Mouse (Mus musculus) left cerebral cortex, postnatal 4 days (tissue): ENCODE results near the gene Polh. TPM values are rescaled to one million over a fixed set of nuclear protein-coding genes. Genes with fewer than 3 reads are reported as not detected.

Experiments
- DNase-seq: peaks from one replicate; pipeline ENCODE4 v3.0.0-alpha.2; 2022
- intact Hi-C: fragments of 180-260 bp; cut with DNase I; formaldehyde crosslinking; loops from one replicate; pipeline ENCODE4 v1.15.1; 2025
- total RNA-seq, 2 experiments: library from RNA; stranded (reverse); gene quantifications; 2 replicates each; pipeline ENCODE4 v1.2.3; 2021

The Polh gene
- total RNA-seq, 2 experiments from 2014 or later, result 9.7 to 10.7 TPM

DNA sequence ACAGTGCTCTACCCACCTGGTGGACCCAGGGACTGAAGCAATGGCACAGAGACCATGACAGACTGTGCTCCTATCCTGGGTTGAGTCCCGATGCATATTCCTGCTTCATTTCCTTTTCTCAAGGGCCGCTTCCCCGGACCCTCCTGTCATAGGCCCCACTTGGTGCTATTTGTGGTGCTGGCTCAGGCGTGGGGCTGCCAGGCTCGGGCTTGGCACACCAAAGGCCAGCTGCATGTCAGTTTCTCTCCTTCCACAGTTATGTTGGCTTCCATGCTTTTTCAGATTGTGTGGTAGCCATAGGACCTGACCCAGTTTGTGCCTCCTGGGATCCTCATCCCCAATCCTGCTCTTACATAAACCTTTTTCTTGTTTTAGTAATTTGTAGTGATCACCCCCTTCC, 33.7 kb downstream of the Polh start:
- DNase-seq, result no peak
- intact Hi-C loops, result no loop called here

- intact Hi-C loops, result no loop called here
- DNase-seq, result no peak
These were observed 34.1 kb downstream of the Polh start for GRCm38 (mm10) chr17:46168318-46168717.

- intact Hi-C loops, result no loop called here
- DNase-seq, result peak; percentile 51
These were observed 35.4 kb downstream of the Polh start for GRCm38 (mm10) chr17:46167014-46167413.

GRCm38 (mm10) chr17:46166270-46166669, 36.2 kb downstream of the Polh start:
- DNase-seq, result peak; percentile 49
- intact Hi-C loops, result no loop called here

GRCm38 (mm10) chr17:46165460-46165859, 37.0 kb downstream of the Polh start:
- no peak for DNase-seq
- intact Hi-C loops, result no loop called here

DNA sequence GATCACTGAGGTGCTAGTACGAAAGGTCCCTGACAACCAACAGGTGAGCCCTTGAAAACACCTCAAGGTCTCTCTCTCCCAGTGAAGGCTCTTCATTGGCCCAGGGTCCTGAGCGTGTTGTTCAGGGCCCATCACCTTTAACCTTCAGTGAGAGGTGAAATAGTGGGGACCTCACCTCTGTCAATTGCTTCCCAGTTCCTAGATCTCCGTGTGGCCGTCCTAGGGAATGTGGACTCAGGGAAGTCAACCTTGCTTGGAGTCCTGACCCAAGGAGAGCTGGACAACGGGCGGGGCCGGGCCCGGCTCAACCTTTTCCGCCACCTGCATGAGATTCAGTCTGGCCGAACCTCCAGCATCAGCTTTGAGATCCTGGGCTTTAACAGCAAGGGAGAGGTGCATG, 37.7 kb downstream of the Polh start:
- intact Hi-C loops, result no loop called here
- DNase-seq, result no peak

DNA sequence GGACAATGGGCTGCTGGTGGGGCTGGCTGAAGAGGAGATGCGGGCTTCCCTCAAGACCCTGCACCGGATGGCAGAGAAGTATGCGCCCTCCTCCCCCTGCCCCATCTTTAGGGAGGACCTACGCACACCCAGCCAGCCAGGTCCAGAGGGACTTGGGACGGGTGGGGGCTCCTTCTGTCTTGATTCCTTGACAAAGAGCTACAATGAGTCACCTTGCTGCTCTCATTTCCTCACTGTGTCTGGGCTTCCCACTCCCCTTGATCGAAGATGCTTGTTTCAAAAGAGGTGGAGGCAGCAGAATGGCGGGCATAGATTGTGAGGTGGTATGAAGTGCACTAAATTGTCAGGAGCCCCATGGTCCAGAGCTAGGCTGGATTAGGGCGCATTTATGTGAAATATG, 38.1 kb downstream of the Polh start:
- no peak for DNase-seq
- intact Hi-C loops, result no loop called here

DNA sequence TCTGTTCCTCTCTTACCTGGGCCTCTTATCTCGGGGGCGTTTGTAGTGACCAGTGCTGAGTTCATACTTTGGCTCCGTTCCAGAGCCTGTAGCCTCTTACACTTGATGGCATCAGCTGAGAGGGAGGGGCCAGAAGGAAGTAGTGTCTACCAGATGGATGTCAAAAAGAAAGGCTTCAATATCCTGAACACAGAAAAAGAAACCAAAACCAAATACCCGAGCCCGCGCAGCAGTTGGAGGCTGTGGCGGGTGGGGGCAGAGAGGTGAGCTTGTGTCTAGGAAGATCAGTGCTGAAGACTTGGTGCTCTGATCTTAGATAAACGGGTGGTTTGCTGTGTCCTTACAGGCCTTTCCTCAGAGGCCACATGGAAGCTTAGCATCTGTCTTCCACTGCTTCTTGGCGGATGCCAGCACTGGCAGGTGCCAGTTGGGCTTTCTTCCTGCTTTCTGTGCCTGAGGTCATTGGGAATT, 39.5 kb downstream of the Polh start:
- intact Hi-C loops, result no loop called here
- DNase-seq, result no peak

DNA sequence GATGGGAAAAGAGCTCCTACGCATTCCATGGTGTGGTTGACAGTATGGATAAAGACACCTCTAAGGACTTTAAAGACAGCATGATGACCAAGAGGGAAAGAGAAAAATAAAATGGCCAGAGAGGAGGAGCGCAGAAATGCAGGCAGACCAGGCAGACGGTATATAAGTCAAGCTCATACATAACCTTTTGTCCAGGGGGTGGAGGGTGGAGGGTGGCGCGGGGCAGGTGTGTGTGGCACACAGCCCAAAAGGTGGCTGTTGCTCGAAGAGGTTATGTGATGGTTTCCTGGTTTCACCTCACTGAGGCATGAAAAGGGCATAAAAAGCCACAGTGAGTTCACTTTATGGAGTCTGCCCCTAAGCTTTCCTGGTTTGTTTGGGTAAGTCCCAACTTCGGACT, 39.9 kb downstream of the Polh start:
- intact Hi-C loops, result no loop called here
- DNase-seq, result no peak

DNA sequence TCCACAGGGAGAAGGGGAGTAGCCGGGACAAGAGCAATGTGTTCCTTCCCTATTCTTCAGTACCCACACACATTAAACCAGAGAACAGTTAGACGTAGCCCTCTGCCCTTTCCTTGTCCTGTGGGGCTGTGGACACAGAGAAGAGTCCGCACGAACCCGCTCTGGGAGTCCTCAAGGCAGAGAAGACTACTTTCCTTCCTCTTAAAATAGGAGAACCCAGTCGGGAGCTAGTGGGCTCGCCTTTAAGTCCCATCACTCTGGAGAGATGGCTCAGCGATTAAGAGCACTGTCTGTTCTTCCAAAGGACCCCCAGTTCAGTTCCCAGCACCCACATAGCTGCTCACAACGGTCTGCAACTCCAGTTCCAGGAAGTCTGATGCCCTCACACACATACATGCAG, 40.7 kb downstream of the Polh start:
- intact Hi-C loops, result no loop called here
- DNase-seq, result no peak

GRCm38 (mm10) chr17:46161179-46161578, 41.3 kb downstream of the Polh start:
- intact Hi-C loops, result no loop called here

GRCm38 (mm10) chr17:46160686-46161085, 41.8 kb downstream of the Polh start, which contains the start of gene Gtpbp2:
TSS of gene Gtpbp2 (plus strand) at chr17:46161032.
- intact Hi-C loops, result no loop called here
- DNase-seq, result peak; percentile 97

More at GRCm38 (mm10) chr17:46161179-46161578, 41.3 kb downstream of the Polh start:
- DNase-seq, result no peak

DNA sequence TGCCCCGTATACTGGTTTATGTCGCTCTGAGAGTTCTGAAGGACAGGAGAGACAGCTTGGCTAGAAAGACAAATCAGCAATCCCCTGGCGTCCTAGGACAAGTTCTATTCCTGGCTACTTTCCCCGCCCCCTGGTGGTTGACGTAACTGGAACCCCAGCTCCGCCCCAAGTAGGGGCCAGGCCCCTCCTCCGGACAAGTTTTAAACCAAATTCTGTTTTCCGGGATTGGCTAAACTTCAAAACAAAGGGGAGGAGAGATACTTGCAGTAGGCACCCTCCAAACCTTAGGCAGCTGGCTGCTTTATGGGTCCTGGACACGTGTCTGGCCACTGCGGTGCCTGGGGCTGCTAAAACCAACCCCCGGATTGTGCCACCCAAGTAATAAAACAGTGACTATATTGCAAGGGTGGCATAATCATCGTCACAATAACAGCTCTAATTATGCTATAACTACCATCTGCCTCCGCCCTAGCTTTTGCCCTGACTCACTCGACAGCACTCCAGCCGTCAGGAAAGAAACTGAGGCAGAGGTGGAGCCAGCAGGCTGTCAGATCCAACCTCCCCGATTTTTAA, 42.3 kb downstream of the Polh start:
- DNase-seq, result peak; percentile 88
- intact Hi-C loops, result no loop called here

GRCm38 (mm10) chr17:46159236-46159635, 43.2 kb downstream of the Polh start:
- DNase-seq, result no peak
- intact Hi-C loops, result no loop called here

- intact Hi-C loops, result no loop called here
- no peak for DNase-seq
These were observed 45.3 kb downstream of the Polh start for GRCm38 (mm10) chr17:46157131-46157530.

DNA sequence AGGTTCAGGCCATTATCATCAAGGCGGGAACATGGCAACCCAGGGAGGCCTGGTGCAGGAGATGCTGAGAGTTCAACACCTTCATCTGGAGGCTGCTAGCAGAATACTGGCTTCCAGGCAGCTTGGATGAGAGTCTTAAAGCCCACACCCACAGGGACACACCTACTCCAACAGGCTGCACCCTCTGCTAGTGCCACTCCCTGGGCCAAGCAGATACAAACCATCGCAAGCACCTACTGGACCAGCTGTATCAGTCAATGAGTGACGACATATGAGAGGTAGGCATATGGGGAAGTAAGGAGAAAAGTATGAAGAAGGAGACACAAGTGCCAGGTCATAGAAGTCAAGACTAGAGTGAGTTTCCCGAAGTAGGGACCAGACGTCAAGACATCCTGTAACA, 45.8 kb downstream of the Polh start:
- no peak for DNase-seq
- intact Hi-C loops, result no loop called here

- DNase-seq, result no peak
- intact Hi-C loops, result no loop called here
These were observed 48.1 kb downstream of the Polh start for GRCm38 (mm10) chr17:46154336-46154735.

- DNase-seq, result peak; percentile 90
- intact Hi-C loops, result no loop called here
These were observed 49.3 kb downstream of the Polh start, which contains the start of gene Mad2l1bp for GRCm38 (mm10) chr17:46152847-46153782. TSS of gene Mad2l1bp (minus strand) at chr17:46153553.

DNA sequence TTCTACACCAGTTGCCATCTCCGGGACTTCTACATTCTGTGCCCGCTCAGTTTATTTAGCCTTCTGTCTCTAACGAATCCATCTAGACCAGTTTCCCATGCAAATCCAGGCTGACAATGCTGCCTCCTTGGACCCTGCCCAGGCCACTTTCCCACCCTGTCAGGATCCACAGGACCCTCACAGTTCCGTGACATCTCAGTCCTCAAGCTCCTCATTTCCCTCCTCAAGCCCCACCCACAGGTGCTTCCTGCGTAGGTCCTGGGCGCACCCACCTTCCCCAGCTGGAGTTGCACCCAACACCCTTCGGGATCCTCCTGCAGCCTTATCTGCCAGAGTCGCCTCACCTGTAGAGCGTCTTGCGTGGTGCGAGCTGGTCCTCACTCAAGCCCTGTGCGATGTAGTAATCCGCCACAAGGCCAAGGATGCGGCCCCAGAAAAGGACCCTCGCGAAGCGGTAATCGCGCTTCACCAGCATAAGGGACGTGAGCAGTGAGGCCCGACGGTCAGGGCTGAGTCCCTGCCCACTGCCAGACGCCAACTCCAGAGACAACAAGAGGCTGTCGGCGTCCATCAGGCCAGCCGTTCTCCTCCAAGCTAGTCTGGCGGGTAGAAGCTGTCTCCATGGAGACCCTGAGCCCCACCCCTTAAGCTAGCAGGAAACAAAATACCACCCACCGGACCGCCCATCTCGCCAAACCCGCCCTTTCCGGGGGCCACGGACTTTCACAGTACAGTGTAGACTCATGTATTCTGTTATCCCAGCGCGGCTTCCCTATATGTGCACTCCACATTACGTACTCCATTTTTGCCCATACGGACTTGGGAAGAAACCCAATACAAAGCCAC, 58.6 kb downstream of the Polh start, which contains the start of gene Rsph9:
Gene Rsph9, minus strand, starts transcription at position 639 of the 846 bp plus-strand sequence.
- intact Hi-C loops, result no loop called here
- peak; percentile 78 for DNase-seq

- no peak for DNase-seq
- intact Hi-C loops, result loop anchor here (10.0 kb wide), 1 partner anchor 105 kb away; the partner anchor contains the start of gene Vegfa
These were observed 62.6 kb downstream of the Polh start for GRCm38 (mm10) chr17:46139872-46140271.
